Mouse (Mus musculus) heart, adult 8-10 months (tissue): ENCODE results near the gene Cacna1g. TPM values are rescaled to one million over a fixed set of nuclear protein-coding genes. Genes with fewer than 3 reads are reported as not detected.
A peak's percentile ranks its signal among the peaks of the same experiment; 100 is the strongest.

Source experiments
- DNase-seq: peaks from one replicate; pipeline ENCODE4 v3.0.0; 2022; ENCODE audit warnings: low spot score
- total RNA-seq, 4 experiments: library from RNA; stranded (reverse); gene quantifications; 2 replicates each; pipeline ENCODE4 v1.2.4; 2022

Gene Cacna1g
- total RNA-seq, 4 experiments from 2014 or later, result 6.7 to 14.6 (median 12.5) TPM

DNA sequence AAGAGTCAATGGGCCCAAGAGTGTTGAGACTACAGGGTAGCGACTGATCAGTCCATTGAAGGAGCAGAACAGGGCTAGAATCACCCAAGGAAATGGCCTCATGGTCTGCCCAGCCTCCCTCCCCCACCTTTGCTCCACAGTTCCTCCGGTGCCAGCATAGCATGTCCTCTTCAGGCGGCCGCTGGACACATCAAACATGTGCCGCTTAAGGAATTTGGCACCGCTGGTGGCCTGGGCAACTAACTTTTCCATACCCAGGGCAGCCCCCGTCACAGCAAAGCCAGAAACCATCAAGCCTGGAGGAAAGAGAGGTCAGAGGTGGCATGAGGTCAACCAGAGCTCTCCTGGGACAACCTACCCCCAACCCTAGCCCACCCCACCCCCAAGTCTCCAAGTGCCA is 8.0 kb upstream of the Cacna1g start:
- no peak for DNase-seq

GRCm38 (mm10) chr11:94480382-94480781 is 6.4 kb upstream of the Cacna1g start:
- DNase-seq, result no peak

GRCm38 (mm10) chr11:94477651-94478050 is 3.7 kb upstream of the Cacna1g start:
- DNase-seq, result no peak

DNA sequence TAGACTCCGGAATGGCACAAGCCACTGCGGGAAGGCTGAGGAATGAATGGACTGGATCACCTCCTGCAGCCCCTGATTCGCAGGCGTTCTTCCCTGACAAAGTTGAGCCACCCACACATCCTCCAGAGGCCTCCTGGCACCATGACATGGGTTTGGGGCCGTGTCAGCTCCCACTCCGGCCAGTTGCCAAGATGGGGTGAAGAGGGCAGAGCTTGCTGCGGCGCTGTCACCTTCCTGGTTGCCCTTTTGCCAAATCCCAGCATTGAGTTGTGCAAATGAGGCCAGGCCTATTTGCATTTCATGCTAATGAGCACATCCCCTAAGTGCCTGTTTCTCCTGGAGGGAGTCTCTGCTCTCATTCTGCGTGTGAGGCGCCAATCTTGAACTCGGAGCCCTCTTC is 1.7 kb upstream of the Cacna1g start:
- no peak for DNase-seq

DNA sequence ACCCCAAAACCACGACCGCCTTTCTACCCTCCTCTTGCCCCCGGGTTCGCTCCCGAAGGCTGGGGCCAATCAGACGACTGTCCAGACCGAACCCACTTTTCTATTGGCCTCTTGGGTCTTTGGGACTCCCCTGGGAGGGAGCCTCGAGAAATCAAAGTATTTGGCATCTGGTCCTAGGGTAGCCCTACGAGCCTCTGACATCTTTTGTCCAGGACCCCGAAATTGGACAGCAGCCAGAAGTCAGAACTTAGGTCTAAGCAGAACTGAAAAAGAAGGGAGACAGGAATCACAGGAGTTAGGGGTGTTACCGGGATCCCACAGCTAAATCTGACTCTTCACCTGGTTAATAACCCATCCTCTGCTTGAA is 529 bp upstream of the Cacna1g start:
- no peak for DNase-seq

- DNase-seq, result no peak
These were observed 887 bp downstream of the Cacna1g start for GRCm38 (mm10) chr11:94472916-94473706.

GRCm38 (mm10) chr11:94472585-94472915 is 1.4 kb downstream of the Cacna1g start:
- DNase-seq, result no peak

- no peak for DNase-seq
These were observed 2.0 kb downstream of the Cacna1g start for GRCm38 (mm10) chr11:94471740-94472584.

DNA sequence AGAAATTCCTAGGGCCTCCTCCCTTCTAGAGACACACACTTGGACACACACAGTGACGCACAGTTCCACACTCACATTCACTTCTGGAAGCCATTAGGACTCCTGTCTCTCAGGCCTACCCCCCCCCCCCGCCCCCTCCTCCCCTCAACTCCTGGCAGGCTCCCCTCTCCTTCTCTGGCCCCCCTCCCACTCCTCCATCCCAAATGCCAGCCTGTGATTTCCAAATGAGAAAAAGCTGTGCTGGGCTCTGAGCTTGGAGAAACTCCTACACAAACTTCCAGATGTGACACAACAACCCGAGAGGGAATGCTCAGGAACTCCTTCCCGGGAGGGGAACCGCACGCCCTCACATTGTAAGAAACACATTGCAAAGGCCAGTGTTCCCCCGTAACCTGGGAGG is 3.6 kb downstream of the Cacna1g start:
- DNase-seq, result no peak

DNA sequence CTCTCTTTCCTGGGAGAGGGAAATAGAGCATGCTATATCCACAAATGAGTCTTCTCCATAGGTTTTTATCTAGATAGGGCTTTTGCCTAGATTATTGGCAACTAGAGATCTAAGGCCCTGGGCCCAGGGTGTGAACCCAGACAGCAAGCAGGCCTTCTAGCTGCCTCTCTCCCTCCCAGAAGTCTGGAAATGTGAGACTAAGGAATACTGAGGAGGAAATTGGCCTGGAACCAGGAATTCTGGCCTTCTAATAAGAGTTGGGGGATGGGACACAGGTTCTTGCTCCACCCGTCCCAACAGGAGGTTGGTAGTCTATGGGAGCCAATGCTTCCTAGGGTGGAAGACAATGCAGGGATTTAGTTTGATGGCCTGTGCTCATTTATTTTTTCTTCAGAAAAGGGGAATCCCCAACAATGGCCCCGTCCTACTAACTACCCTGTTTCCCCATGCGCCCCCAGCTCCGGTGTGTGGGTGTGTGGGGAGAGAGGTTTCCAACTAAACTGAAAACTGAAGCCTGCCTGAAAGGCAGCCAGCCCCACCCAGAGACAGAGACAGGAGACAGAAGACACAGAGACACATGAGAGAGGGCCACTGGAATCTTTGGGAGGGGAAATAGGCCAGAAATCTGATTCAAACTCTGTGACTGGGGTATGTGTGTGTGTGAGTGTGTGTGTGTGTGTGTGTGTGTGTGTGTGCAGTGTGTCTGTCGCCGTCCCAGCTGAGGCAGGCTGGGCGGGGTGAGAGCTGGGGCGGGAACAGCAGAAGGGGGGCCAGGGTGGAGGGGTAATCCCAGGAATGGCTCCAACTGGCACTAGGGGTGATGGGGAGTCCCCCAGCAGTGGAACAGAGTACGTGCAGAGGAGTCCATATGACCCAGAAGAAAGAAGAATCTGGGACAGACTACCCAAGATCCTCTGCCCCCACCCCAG is 4.6 kb downstream of the Cacna1g start:
- no peak for DNase-seq

GRCm38 (mm10) chr11:94468582-94469064 is 5.4 kb downstream of the Cacna1g start:
- DNase-seq, result no peak

- no peak for DNase-seq
These were observed 7.6 kb downstream of the Cacna1g start for GRCm38 (mm10) chr11:94466333-94466855.

DNA sequence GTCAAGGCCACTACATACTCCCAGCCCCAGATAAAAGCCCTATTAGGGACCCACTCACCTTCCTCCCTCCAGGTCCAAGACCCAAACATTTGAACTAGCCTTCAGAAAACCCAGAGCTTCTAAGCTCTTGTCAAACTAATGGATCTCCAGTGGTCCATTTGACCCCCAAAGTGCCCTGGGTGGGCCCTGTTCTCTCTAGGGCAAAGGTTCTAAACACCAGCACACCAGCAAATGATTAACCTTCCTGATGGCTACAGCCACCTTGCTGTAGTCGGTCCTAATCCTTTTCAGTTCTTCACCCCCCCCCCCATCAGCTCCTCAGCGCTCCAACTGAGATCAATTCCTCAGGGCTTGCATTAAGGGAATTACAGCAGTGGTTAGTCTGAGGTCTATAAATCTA is 9.8 kb downstream of the Cacna1g start:
- DNase-seq, result no peak

DNA sequence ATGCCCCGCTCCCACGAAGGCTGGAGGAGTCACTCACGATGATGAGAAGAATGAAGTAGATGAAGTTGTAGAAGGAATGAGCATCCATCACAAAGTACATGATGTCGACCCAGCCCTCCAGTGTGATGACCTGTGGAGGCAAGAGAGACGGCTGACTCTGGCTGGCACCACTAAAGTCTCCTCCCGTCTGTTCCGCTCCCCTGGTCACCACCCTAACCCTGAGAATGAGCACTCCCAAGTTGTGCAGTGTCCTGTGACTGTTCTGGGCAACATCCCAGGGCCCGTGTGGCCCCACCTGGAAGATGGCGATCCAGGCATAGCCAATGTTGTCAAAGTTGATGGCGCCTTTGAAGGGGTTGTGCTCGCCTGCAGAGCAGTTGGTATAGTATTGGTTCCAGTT is 12.1 kb downstream of the Cacna1g start:
- DNase-seq, result no peak

GRCm38 (mm10) chr11:94457001-94457400 is 17.0 kb downstream of the Cacna1g start:
- DNase-seq, result no peak

- DNase-seq, result no peak
These were observed 17.7 kb downstream of the Cacna1g start for GRCm38 (mm10) chr11:94456347-94456746.

- no peak for DNase-seq
These were observed 18.7 kb downstream of the Cacna1g start for GRCm38 (mm10) chr11:94455161-94455820.

- no peak for DNase-seq
These were observed 19.2 kb downstream of the Cacna1g start for GRCm38 (mm10) chr11:94454756-94455155.

- peak; percentile 56 for DNase-seq
These were observed 22.8 kb downstream of the Cacna1g start for GRCm38 (mm10) chr11:94451091-94451773.

DNA sequence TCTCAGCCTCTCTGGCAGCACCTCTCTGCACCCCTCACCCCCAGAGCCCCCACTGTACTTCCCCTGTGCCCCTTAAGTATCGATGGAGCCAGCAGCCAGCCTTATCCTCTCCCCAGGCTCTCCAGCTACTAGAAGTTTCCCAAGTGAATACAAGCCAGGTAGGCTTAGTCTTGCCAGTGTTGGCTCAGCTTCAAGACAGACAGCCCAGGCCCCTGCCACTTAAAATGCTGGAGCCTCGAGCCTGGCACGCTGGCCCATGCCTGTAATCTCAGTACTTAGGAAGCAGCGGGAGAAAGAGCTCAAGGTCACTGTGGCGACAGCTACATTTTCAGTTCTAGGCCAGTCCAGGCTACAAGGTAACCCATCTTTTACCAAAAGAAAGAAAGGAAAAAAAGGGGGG is 24.1 kb downstream of the Cacna1g start:
- peak; percentile 57 for DNase-seq
